Mouse (Mus musculus) cortical plate, adult 2 months (tissue): Measurements from ENCODE around the gene 4930519P11Rik. TPM values are rescaled to one million over a fixed set of nuclear protein-coding genes. Genes with fewer than 3 reads are reported as not detected.

Experiments used
- H3K27ac ChIP-seq: fragments of 200-500 bp; 2 replicates; pipeline ENCODE4 v1.5.1; 2012; ENCODE audit warnings: low read length, control low read depth, inconsistent platforms; ENCODE audit not compliant: insufficient read depth
- H3K4me1 ChIP-seq: fragments of 200-500 bp; 2 replicates; pipeline ENCODE4 v1.6.1; 2011; ENCODE audit warnings: low read length; ENCODE audit not compliant: control insufficient read depth, insufficient read depth
- H3K4me3 ChIP-seq: fragments of 200-500 bp; 2 replicates; pipeline ENCODE4 v1.5.1; 2011; ENCODE audit warnings: mild to moderate bottlenecking, low read length, control low read depth; ENCODE audit not compliant: insufficient read depth
- CTCF ChIP-seq: fragments of 200-500 bp; IDR thresholded peaks from 2 replicates; pipeline ENCODE4 v1.5.1; 2011; ENCODE audit warnings: mild to moderate bottlenecking, control low read depth, low read length; ENCODE audit not compliant: insufficient read depth; ENCODE audit errors: extremely low read depth
- POLR2A ChIP-seq: fragments of 200-500 bp; IDR thresholded peaks from 2 replicates; pipeline ENCODE4 v1.6.1; 2011; ENCODE audit warnings: mild to moderate bottlenecking, low read length, control low read depth; ENCODE audit not compliant: insufficient read depth; ENCODE audit errors: extremely low read depth
- polyA plus RNA-seq: library from polyadenylated mRNA; depleted of rRNA; stranded (reverse); fragments of >200 nt; gene quantifications from 2 replicates; pipeline ENCODE4 v1.2.3, GENCODE M21; 2012

Gene 4930519P11Rik
- polyA plus RNA-seq, 1 experiment = not detected

- TF ChIP-seq CTCF = no peak
- no peak for TF ChIP-seq POLR2A
- no peak overlapping the region for H3K27ac ChIP-seq
- H3K4me1 ChIP-seq = no peaks in the 10 kb centered on the region; the same call in 1 of the 2 replicates
- H3K4me3 ChIP-seq = no peak overlapping the region
Observed at GRCm38 (mm10) chr2:154609050-154609767, 4.0 kb downstream of the 4930519P11Rik start.

DNA sequence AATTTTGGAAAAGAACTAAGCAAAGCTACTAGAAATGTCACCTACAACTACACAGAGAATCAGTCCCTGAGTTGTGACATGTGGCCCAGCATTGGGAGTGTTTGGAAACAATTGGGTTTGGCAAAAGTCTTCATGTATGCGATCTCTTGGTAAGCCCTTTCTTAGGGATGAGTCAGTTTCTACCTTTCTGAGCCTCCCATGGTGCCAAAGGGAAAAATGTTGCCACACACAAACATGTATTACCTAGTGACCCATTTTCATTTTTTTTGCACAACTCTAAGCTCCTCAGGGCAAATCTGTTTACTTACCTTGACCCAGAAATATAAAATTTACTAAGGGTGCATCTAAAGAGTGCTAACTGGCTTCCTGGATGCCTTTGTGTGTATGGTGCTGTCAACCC lies 6.3 kb downstream of the 4930519P11Rik start:
- no peak for TF ChIP-seq CTCF
- no peak for TF ChIP-seq POLR2A
- Histone ChIP-seq H3K4me3 (no peak overlapping the region), H3K4me1 (peaks cover 3% of the 10 kb centered on the region), H3K27ac (no peak overlapping the region)

DNA sequence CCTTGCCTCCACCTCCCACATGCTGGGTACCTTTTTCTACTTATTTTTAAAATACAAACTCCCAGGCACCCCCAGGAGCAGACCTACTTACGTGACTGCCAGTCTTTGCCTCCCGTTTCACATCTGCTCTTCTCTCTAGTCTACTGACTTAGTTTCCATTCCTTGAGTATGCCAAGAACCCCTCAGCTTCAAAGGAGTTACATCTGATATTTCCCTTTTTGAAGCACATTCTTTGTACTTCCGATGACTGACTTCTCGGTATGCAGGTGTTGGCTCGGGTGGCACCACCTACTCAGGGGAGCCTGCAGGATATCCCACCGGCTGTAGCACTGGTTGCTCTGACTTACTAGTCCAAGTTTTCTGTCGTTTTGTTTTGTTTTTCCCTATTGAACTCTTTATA lies 9.1 kb downstream of the 4930519P11Rik start:
- peaks cover 3% of the 10 kb centered on the region for H3K4me1 ChIP-seq
- peak overlapping the region; percentile 72; the same call in 1 of the 2 replicates for H3K4me3 ChIP-seq
- no peak overlapping the region for H3K27ac ChIP-seq
- TF ChIP-seq CTCF (no peak), POLR2A (no peak)

DNA sequence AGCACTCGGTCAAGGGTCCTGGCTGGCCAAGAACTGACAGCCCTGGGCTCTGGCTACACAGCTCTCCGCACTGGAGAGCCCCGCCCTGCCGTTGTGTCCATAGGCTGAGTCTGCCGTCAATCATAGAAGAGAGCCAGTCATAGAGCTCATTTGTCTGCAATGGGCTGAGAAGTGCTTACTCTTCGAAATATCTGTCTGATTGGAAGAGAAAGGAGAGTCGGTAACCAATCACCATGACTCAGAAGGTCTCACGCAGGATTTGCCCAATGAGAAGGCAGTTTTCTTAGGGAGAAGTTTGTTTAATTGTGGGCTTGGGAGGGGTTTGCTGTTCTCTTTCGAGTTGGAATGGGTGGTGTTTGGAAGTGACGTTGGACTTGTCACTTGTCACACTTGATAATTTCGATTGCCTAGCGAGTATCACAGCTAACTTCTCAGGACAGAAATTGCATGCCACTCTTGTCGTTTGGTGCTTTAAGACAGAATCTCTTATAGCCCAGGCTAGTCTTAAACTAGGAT lies 9.5 kb downstream of the 4930519P11Rik start, which contains the start of gene Pxmp4:
Gene Pxmp4 (minus strand): TSS at position 71 of the 516 bp plus-strand sequence.
- H3K4me3 ChIP-seq = peak within 1 kb of the TSS; percentile 72
- H3K27ac ChIP-seq = peak within 1 kb of the TSS; percentile 58; the same call in 1 of the 2 replicates
- TF ChIP-seq POLR2A = peak; percentile 86
- no peak for TF ChIP-seq CTCF
- H3K4me1 ChIP-seq = peaks cover 3% of the 10 kb centered on the region

DNA sequence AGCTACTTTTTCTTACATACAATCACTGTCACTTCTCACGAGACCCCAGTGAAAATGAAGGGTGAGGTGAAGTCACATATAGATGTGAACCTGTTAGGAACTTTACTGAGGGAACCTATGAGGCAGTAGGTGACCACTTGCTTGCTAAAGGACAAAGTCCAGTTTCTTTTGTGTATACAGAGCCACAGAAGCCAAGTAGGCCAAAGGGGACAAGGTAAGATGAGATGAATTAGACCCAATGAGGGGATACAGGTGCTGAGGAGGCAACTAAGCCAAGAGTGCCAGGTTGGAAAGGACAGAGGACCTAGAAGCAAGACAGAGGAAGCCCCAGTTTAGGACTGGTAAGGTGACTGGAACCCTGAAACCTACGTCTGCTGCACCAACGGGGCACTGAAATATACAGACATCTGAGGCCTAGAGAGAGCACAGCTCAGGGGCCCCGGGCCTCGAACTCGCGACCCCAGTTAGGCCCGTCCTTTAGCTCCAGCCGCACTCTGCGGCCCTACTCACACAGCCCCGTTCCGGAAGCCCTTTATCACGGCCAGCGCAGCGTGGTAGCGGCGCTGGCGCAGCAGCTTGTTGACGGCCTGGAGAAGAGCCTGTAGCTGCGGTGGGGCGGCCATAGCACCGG lies 10.1 kb downstream of the 4930519P11Rik start:
- H3K27ac ChIP-seq = peak overlapping the region; percentile 58; the same call in 1 of the 2 replicates
- peaks cover 3% of the 10 kb centered on the region for H3K4me1 ChIP-seq
- TF ChIP-seq POLR2A = no peak
- no peak for TF ChIP-seq CTCF
- H3K4me3 ChIP-seq = peak overlapping the region; percentile 72

- no peak overlapping the region for H3K27ac ChIP-seq
- peaks cover 3% of the 10 kb centered on the region for H3K4me1 ChIP-seq
- no peak for TF ChIP-seq CTCF
- TF ChIP-seq POLR2A = no peak
- H3K4me3 ChIP-seq = no peak overlapping the region
Observed at GRCm38 (mm10) chr2:154601324-154601723, 11.9 kb downstream of the 4930519P11Rik start.

- no peak overlapping the region for H3K4me3 ChIP-seq
- TF ChIP-seq POLR2A (no peak), CTCF (no peak)
- H3K4me1 ChIP-seq = peaks cover 3% of the 10 kb centered on the region
- no peak overlapping the region for H3K27ac ChIP-seq
Observed at GRCm38 (mm10) chr2:154600586-154600985, 12.7 kb downstream of the 4930519P11Rik start.

GRCm38 (mm10) chr2:154597399-154597798 lies 15.8 kb downstream of the 4930519P11Rik start:
- Histone ChIP-seq H3K4me1 (no peaks in the 10 kb centered on the region), H3K4me3 (no peak overlapping the region), H3K27ac (no peak overlapping the region)
- TF ChIP-seq CTCF (no peak), POLR2A (no peak)

DNA sequence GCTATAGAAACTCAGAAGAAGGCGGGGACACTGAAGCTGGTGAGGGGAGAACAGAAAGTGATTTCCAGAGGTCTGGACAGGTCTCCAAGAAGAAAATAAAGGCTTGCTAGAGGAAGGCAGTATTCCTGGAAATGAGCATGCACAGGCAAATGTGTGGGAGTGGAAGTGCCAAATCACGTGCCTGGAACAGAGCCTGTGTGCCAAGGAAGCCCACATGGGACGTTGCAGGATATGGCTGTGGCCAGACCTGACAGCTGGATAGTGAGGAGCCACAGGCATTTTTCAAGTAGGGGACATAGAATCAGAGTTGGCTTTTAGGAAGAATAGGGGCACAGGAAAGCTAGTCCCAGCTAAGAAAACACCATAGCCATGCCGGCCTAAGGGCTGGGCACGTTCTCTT lies 17.5 kb downstream of the 4930519P11Rik start:
- TF ChIP-seq CTCF (no peak), POLR2A (no peak)
- H3K4me3 ChIP-seq = no peak overlapping the region
- no peaks in the 10 kb centered on the region for H3K4me1 ChIP-seq
- no peak overlapping the region for H3K27ac ChIP-seq

- TF ChIP-seq CTCF = peak; percentile 43
- no peak for TF ChIP-seq POLR2A
- Histone ChIP-seq H3K27ac (no peak overlapping the region), H3K4me3 (no peak overlapping the region), H3K4me1 (peaks cover 1% of the 10 kb centered on the region; the same call in 1 of the 2 replicates)
Observed at GRCm38 (mm10) chr2:154593025-154593424, 20.2 kb downstream of the 4930519P11Rik start.
